Mouse (Mus musculus) embryo, embryonic 9.5 days (tissue): Measurements from ENCODE around the gene Ppp1r13b.

Source experiments
- DNase-seq: peaks from one replicate; pipeline ENCODE4 v3.0.0-alpha.2; 2017; ENCODE audit errors: extremely low spot score

Ppp1r13b gene

DNA sequence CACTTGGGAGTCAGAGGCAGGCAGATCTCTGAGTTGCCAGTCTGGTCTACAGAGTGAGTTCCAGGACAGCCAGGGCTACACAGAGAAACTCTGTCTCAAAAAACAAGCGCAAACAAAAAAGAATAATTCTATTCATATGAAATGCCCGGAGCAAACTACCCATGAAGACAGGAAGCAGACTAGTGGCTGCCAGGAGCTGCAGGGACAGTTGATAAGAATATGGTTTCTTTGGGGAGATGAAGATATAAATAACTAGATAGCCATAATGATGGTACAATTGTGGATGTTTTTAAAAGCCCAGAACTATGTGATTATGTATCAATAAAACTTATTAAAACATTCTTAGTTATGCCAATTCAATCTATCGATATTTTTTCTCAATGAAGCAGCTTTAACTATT is 25.9 kb downstream of the Ppp1r13b start:
- DNase-seq = no peak

DNA sequence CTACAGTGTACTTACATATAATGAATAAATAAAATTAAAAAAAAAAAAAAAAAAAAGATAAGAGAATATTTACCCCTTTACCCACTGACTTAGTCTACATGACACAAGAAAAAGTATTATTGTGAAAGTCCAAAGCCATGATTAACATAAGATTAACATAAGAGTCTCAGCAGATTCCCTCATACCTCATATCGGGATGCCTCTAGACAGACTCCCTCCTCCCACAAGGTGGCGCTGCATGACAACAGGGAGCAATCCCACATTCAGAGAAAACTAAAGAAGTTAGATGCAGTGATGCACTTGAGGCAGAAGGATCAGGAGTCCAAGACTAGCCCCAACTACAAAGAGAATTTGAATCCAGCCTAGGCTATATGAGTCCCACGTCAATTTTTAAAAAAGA is 29.7 kb downstream of the Ppp1r13b start:
- DNase-seq = peak; percentile 76

GRCm38 (mm10) chr12:111875499-111875898 is 32.4 kb downstream of the Ppp1r13b start:
- no peak for DNase-seq

DNA sequence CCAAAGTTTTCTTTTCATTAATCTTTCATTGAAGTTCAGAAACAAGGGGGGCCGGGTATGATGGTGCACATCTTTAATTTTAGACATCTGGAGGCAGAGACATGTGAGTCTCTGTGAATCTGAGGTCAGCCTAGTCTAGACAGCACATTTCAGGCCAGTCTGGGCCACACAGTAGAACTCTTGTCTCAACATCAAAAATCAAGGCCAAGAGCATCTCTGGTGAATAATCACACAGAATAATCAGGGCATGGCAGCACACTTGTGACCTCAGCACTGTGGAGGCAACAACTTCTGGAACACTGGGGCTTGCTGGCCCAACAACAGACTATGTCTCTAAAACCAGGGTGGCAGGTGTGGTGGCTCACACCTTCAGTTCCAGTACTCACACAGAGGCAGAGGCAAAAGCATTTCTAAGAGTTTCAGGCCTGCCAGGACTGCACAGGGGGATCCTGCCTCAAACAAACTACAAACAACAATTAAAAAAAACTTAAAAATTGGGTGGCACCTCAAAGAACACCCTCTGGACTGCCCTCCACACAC is 33.2 kb downstream of the Ppp1r13b start:
- no peak for DNase-seq

DNA sequence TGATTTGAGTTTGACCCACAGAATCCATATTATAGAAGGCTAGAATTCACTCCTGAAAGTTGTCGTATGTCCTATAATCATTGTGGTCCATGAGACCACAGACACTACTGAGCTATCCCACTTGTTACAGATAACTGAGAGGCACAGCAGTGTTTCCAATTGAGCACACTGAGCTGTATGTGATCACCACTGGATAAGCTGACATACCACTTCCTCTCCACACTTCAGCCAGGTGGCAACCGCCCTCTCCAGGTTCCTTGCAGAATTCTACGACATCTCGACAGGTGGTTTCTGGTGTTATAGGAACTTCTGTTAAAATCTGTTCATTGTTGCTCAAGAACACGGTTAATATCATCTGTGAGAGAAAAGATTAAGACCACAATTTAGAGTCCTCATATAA is 35.8 kb downstream of the Ppp1r13b start:
- DNase-seq = no peak

DNA sequence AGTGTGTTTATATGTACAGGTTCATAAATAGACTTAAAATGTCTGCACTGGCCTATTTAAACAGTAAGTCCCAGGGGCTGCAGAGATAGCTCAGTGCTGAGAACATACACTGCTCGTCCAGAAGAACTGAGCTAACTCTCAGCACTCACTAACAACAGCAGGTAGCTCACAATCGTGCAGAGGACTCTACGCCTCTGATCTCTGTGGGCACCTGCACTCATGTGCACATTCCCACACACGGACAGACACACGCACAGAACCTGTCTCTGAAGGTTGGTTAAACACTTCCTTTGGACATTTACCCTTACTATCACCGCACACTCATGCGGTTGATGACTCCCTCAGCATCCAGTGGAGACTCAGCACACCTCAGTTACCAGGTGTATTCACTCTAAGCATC is 37.1 kb downstream of the Ppp1r13b start:
- DNase-seq = no peak

GRCm38 (mm10) chr12:111869806-111870205 is 38.1 kb downstream of the Ppp1r13b start:
- DNase-seq = no peak

GRCm38 (mm10) chr12:111864206-111864824 is 43.6 kb downstream of the Ppp1r13b start:
- DNase-seq = no peak

GRCm38 (mm10) chr12:111855448-111855847 is 52.5 kb downstream of the Ppp1r13b start:
- DNase-seq = no peak

- no peak for DNase-seq
Observed at GRCm38 (mm10) chr12:111853546-111853945, 54.4 kb downstream of the Ppp1r13b start.

GRCm38 (mm10) chr12:111853011-111853436 is 54.9 kb downstream of the Ppp1r13b start:
- no peak for DNase-seq

GRCm38 (mm10) chr12:111851745-111852144 is 56.2 kb downstream of the Ppp1r13b start:
- no peak for DNase-seq

DNA sequence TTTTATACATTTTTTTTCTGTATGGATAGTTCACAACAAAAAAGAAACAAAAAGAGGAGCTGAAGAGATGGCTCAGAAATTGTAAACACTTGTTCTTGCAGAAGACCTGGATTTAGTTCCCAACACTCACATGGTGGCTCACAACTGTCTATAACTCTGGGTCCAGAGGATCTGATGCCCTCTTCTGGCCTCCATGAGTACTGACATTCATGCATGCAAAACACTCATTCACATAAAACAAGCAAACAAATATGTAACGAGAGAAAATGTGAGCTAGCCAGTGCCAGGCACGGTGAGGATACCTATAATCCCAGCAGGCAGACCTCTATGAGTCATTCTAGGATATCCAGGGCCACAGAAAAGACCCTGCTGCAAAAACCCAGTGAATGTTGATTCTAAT is 56.7 kb downstream of the Ppp1r13b start:
- DNase-seq = no peak

- no peak for DNase-seq
Observed at GRCm38 (mm10) chr12:111848300-111848798, 59.6 kb downstream of the Ppp1r13b start.

GRCm38 (mm10) chr12:111846815-111847214 is 61.1 kb downstream of the Ppp1r13b start:
- no peak for DNase-seq

DNA sequence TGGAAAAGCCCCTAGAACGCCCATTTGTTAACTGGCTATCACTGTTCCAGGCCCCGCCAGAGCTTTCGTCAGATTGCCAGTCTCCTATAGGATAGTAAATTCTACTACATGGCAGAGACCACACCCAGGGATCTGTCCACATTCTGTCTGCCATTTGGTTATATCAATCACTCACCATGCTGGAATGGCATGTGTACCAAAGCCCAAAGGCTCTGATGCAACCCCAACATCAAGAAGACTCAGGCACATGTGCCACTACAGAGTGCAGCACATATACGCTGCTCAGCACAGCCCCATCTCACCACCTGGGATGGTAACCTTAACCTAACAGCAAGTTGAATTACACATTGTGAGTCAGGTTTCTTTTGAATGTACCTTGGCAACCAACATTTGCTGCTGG is 62.0 kb downstream of the Ppp1r13b start:
- no peak for DNase-seq

- no peak for DNase-seq
Observed at GRCm38 (mm10) chr12:111843470-111843869, 64.4 kb downstream of the Ppp1r13b start.

GRCm38 (mm10) chr12:111842565-111843433 is 65.1 kb downstream of the Ppp1r13b start:
- no peak for DNase-seq

DNA sequence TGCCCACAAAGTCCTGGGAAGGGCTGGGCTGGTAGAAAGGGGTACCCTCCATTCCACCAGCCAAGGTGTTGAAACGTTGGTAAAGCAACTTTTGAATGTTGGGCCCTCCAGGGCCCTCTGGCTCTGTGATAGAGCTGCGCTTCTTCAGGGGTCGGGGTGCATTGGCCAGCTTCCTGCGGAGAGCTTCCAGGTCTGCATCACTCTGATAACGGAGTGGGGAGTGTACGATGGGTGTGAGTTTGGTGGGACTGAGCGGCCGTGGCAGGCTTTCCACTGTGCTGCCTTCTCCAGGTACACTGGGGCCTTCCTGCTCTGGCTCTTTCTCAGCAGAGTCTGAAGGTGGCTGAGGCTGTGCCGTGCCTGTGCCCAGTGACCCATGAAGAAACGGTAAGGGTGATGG is 74.5 kb downstream of the Ppp1r13b start:
- no peak for DNase-seq

GRCm38 (mm10) chr12:111832643-111833042 is 75.3 kb downstream of the Ppp1r13b start:
- no peak for DNase-seq

DNA sequence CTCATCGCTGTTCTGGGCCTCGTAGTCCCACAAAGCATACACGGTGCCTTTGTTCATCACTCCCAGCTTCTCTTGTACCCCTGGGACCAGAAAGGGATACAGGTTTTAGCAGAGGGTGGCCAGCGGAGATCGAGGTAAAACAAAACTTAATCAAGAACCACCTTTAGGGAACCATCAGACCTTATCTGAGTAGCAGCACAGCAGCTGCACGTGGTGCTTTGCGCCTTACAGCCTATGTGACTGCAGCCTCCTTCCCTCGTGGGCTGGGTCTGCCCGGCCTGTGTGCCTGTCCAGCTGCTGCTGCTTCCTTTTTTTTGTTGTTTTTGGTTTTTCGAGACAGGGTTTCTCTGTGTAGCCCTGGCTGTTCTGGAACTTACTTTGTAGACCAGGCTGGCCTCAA is 77.5 kb downstream of the Ppp1r13b start:
- DNase-seq = no peak

DNA sequence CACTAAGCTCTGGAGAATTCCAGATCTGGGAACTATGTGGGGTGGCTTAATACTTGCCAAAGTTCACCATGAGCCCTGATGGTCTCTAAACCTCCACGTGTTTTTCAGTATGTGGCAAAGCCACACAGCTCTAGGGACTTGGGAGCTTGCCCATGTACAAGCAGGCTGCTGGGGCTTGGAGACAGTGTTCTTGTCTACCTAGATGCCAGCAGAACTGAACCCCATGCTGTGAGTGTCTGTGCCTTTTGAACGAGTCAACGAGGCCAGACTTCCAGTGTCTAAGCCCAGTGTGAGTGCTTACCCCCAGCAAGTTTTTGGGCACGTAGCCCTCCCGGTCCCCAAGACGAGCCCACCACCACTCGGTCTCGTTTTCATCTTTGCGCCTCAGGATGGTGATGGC is 78.0 kb downstream of the Ppp1r13b start:
- no peak for DNase-seq

DNA sequence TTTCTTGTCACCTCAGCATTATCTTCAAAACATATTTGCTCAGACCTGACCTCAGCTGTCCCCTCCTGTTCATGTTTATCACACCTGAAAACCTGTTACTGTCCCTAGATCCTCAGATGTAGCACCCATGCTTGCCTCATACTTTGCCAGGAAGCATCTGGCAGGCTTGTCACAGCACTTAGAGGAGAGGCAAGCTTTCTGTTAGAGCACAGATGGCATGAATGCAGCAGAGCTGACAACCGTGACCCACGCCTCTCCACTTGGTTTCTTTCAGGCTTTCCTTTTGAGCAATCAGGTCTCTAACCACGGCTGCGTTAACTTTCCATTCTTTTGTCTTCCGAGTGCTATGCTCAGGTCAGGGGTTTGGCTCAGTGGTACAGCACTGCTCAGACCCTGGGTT is 78.5 kb downstream of the Ppp1r13b start:
- no peak for DNase-seq
